Mouse (Mus musculus): ENCODE measurements around the gene Ccdc142. TPM values are rescaled to one million over a fixed set of nuclear protein-coding genes. Genes with fewer than 3 reads are reported as not detected.

Gene Ccdc142
- total RNA-seq, 2 experiments from 2014 or later, result 2.3 to 2.7 TPM

- DNase-seq, result no peak
- intact Hi-C loops (cut with DNase I), result no loop called here
These were observed 17.9 kb upstream of the Ccdc142 start for GRCm38 (mm10) chr6:83083497-83083896.

GRCm38 (mm10) chr6:83084477-83084876, 16.9 kb upstream of the Ccdc142 start:
- intact Hi-C loops (cut with DNase I), result no loop called here
- DNase-seq, result no peak

- peak in 1 of 2 experiments; percentile 24 for DNase-seq
- intact Hi-C loops (cut with DNase I), result no loop called here
These were observed 15.0 kb upstream of the Ccdc142 start, which contains the start of gene Lbx2 for GRCm38 (mm10) chr6:83086121-83087035. TSS of gene Lbx2 (plus strand) at chr6:83086367.

DNA sequence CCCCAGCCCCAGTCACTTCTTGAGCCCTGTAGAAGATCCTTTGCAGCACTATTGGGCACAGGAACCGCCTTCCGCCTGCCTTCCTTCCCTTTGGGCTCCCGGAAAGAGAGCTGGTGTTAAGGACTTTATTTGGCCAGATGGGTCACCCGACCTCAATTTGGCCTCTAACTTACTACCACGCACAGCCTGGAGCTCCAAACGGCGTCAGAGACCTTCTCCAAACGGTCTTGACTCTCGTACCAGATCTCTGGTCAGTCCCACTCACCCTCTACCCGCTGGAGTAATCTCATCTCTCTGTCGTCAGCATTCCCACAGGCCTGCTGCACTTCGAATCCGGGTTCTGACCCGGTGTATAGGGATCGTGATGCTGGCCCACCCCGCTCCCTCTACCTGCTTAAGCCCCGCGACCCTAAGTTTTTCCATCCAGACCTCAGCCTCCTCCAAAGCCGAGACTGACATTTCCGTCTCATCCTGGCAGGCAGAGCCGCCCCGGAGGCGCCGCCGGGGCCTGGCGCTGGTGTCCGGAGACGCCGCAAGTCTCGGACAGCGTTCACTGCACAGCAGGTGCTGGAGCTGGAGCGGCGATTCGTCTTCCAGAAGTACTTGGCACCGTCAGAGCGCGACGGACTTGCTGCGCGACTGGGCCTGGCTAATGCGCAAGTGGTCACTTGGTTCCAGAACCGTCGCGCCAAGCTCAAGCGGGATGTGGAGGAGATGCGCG, 14.0 kb upstream of the Ccdc142 start:
- intact Hi-C loops (cut with DNase I), result no loop called here
- peak; percentile 39 to 56 for DNase-seq

- no peak for DNase-seq
- intact Hi-C loops (cut with DNase I), result no loop called here
These were observed 13.5 kb upstream of the Ccdc142 start for GRCm38 (mm10) chr6:83087926-83088260.

DNA sequence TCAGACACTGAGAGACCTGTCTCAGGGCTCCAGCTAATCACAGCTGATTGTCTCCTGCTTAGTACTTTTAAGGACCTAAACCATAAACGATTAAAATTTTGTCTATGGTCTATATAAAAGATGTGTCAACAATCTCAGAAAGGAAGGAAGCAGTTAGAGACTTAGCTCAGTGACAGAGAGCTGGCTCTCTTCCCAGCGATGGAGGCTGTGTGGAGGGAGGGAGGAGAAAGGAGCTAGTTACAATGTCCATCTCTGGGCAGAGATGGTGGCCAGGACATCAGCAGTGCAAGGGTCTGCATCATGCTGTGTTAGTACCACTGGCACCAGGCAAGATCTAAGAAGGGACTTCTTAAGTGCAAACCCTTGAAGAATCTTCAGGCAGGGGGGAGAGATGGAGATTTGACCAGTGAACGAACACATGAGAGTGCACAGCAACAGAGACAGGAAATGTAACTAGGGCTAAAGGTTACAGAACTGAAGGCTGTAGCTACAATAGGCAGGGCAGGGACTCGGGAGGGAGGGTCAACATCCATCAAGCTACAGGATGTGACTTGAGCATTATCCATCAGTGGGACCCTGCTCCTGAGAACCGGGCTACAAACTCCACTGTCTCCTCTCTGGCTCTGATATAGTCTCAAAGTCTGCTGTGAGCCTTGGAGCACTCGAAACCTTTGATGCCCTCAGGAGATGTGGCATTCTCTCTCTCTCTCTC, 8.8 kb upstream of the Ccdc142 start:
- intact Hi-C loops (cut with DNase I), result no loop called here
- DNase-seq, result peak; percentile 46 to 54

DNA sequence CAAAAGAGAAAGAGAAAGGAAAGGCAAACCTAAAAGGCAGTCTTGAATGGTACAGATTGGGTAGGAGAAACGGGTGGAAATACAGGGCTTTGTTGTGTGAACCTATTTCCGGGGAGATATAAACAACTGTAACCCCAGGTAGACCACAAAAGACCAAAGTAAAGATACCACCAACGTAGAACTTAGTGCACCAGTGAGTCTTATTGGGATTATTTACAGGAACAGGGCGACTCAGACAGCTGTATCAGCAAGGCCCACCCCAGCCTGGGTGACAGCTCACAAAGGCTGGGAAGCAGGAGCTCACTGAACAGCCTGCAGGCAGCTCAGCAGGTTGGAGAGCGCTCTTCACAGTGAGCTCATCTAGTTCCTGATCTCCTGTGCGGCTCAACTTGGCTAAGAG, 5.4 kb upstream of the Ccdc142 start:
- no peak for DNase-seq
- intact Hi-C loops (cut with DNase I), result no loop called here

DNA sequence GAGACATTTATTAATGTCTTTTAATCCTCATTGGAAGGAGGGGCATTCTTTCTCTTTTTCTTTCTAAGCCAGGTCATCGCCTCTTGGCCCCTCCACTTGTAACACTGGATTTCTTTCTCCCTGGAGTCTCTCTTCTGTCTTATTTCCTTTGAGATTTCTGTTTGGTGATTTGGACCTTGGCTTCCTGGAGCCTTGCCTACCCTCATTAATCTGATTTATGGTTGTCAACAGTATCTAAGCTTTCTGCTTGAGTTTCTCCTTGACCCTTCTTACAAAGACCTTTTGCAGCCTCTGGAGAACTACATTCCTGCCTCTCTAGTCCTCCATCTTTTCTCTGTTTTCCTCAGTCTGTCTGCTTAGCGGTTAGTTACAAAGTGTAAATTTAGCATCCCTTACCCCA, 3.0 kb upstream of the Ccdc142 start:
- intact Hi-C loops (cut with DNase I), result no loop called here

DNA sequence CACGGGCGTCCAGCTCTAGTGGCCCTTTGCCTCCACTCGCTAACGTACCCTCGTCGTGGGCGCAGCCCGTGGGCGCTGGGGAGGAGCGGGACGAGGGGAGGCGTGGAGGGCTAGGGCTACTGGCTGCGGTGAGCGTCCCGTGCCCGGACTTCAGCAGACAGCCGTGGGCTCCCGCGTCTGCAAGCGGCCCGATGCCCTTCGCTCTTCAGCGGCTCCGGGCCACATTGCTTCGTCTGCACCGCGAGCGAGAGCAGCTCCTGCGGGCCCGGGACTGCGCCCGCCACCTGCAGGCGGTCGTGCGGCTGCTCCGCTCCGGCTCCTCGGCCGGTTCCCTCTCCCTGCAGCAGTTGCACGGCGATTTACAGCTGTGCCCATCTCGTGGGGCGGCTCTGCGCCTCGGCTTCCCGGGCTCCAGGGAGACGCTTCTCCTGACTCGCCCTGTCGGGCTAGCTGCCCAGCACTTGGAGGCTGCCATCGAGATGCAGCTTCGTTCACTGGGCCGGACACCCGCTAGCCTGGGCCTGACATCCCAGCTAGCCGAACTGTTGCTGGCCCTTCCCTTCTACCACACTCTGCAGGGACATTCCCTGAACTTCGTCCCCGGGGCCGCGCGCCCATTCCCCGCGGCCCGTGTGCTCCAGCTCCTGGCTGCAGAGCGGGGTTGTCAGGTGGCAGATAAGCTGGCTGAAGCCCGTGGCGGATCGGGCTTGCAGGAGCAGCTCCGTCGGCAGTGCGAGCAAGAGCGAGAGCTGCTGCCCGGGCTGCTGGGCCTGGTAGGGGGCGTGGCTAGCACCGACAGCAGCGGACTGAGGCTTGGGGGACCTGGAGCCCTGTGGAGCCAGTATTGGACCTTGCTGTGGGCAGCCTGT, 521 bp downstream of the Ccdc142 start:
- intact Hi-C loops (cut with DNase I), result loop anchor here (1.0 to 2.0 kb wide), 2 partner anchors 47 to 106 kb away; partner anchors contain the start of genes Aup1 and Htra2
- peak; percentile 75 to 78 for DNase-seq

More for the DNA sequence above, 3.0 kb upstream of the Ccdc142 start:
- DNase-seq, result no peak

DNA sequence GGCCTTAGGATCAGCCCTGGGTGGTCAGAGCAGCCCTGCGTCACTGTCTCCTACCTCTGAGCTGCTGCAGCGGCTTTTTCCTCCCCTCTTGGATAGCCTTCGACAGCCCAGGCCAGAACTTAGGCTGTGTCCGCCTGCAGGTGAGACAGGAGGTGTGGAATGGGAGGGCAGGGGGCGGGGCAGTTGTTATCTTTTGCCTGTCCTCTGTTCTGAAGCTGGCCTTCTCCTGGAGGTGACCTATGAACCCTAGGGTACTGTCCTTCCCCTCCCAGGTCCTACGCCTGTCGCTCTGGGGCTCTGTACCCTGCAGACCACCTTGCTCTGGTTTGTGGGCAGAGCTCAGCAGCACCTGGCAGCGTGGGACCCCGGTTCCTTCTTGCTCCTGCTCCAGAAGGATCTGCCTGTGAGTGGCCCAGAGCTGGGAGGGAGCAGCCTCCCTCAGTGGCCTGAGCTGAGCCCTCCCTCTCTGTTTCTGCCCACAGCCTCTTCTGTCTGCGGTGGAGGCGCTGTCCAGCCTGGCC, 1.8 kb downstream of the Ccdc142 start:
- no peak for DNase-seq
- intact Hi-C loops (cut with DNase I), result no loop called here

DNA sequence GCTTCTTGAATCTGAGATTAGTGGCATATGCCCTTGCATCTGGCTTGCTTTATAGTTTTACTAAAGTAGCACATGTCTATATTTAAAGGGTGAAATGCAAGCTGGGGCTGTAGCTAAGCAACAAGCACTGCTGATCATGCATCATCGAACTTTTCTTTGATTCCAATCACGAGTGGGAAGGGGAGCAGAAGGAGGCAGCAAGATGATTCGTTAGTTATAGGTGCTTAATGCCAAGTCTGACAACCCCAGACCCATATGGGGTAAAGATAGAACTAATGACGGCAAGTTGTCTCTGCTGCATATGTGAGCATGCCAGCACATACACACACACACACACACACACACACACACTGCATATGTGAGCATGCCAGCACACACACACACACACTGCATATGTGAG, 2.8 kb downstream of the Ccdc142 start:
- no peak for DNase-seq
- intact Hi-C loops (cut with DNase I), result no loop called here

GRCm38 (mm10) chr6:83107566-83108400, 6.4 kb downstream of the Ccdc142 start:
- DNase-seq, result peak; percentile 73 to 90
- intact Hi-C loops (cut with DNase I), result no loop called here

DNA sequence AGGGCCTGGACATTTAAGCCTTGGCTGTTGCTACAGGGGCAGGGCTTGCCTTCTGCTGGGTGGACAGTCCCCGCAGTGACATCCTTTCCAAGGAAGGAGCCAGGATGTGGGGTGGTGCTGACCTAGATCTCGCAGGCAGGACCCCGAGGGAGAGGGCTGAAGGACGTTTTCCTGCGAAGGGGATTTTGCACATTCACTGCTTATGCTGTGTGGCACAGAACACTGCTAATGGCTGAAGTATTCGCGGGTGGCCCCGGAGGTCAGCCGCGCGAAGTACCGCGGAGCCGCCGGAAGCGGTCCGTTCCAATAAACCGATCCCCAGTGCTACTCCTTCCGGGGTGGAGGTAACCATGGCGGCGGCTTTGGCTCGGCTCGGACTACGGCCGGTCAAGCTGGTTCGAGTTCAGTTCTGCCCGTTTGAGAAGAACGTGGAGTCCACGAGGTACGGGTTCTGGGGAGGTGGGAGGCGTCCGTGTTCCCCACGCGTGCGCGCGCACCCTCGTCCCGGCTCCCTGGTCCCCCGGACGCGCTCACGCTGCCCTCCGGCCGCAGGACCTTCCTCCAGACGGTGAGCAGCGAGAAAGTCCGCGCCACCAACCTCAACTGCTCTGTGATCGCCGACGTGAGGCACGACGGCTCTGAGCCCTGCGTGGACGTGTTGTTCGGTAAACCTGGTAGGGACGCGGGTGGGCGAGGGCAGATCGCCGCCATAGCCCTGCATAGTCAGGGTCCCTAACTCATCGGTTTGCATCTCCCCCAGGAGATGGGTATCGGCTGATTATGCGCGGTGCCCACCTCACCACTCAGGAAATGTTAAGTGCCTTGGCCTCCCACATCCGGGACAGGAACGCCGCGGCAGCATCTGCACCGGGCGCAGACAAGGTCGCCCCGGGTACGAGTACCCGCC, 7.6 kb downstream of the Ccdc142 start, which contains the start of gene Mrpl53:
Gene Mrpl53, plus strand, starts transcription at position 279 of the 907 bp plus-strand sequence.
- DNase-seq, result peak; percentile 87 to 91
- intact Hi-C loops (cut with DNase I), result no loop called here

- intact Hi-C loops (cut with DNase I), result no loop called here
- no peak for DNase-seq
These were observed 10.2 kb downstream of the Ccdc142 start for GRCm38 (mm10) chr6:83111510-83112136.

DNA sequence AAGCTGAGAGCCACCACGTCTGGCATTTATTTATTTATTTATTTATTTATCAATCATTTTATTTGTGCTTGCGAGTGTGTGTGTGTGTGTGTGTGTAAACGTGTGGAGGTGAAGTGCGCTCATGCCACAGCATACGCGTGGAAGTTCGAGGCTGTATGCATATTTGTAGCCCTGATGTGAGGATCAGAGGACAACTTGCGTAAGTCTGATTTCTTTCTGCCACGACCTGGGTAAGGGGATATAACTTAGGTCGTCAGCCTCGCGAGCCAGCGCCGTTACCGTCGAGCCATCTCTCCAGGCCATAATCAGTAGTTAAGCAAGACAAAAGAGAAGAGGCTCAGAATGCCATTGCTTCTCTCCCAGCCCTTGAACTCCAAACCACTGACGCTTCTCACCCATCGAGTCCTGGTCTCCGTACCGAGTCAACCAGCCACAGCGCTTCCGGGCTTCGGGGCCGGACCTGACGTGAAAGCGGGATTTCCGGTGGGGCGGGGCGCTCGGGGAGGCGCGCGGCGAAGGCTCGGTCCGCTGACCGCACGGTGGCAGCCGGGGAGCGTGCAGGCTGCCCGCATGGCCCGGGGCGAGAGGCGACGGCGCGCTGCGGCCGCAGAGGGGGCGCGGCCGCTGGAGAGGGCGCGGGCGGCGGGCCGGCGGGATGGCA, 13.7 kb downstream of the Ccdc142 start, which contains the start of gene Mogs:
Gene Mogs, plus strand, starts transcription at position 486 of the 661 bp plus-strand sequence.
- intact Hi-C loops (cut with DNase I), result no loop called here

DNA sequence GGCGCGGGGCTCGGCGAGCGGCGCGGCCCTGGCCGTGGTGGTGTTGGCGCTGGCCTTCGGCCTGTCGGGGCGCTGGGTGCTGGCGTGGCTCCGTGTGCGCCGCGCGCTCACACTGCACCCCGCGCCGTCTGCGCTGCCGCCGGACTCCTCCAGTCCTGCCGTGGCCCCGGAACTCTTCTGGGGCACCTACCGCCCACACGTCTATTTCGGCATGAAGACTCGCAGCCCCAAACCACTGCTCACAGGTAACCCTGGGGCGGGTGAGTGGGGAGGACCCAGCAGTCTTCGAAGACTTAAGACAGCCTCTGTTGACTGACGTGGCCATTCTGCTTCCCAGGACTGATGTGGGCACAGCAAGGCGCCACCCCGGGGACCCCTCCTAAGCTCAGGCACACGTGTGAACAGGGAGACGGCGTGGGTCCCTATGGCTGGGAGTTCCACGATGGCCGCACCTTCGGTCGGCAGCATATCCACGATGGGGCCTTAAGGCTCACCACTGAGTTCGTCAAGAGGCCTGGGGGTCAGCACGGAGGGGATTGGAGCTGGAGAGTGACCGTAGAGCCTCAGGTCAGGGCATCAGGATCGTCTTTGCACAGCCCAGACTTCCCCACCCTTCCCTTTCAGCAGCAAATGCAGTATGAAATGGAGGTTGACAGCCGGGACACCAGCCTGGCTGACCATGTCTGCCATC, 14.4 kb downstream of the Ccdc142 start:
- intact Hi-C loops (cut with DNase I), result loop anchor here (2.0 kb wide), 1 partner anchor 43 kb away; no protein-coding TSS in a partner anchor
- peak in 1 of 2 experiments; percentile 41 for DNase-seq

More for the DNA sequence above, 13.7 kb downstream of the Ccdc142 start, which contains the start of gene Mogs:
- DNase-seq, result peak; percentile 96 to 97
